Mouse (Mus musculus) liver, embryonic 15.5 days (tissue): ENCODE results near the gene Armc7. TPM values are rescaled to one million over a fixed set of nuclear protein-coding genes. Genes with fewer than 3 reads are reported as not detected.
A peak's percentile ranks its signal among the peaks of the same experiment; 100 is the strongest.
"Not testable (repeated sequence)": the region's sequence is repeated elsewhere in the genome, so short reads cannot be mapped to it uniquely, and the experiment has no call there.

Experiments
- ATAC-seq: fragments of 200-750 bp; cut with Nextera tagmentation; 2 replicates; pipeline ENCODE4 v1.8.0; 2017; ENCODE audit warnings: moderate number of reproducible peaks, mild to moderate bottlenecking, moderate library complexity; ENCODE audit not compliant: insufficient read depth
- H3K27ac ChIP-seq: fragments of 300-500 bp; sonication (generic); replicated peaks from 2 replicates; pipeline ENCODE4 v1.5.1; 2015; ENCODE audit warnings: mild to moderate bottlenecking, inconsistent platforms
- H3K27me3 ChIP-seq: fragments of 300-500 bp; sonication (generic); 2 replicates; pipeline ENCODE4 v1.6.1; 2015; ENCODE audit warnings: mild to moderate bottlenecking, inconsistent platforms
- H3K36me3 ChIP-seq: fragments of 300-500 bp; sonication (generic); replicated peaks from 2 replicates; pipeline ENCODE4 v1.6.1; 2015; ENCODE audit warnings: moderate library complexity, mild to moderate bottlenecking, inconsistent platforms
- H3K4me1 ChIP-seq: fragments of 300-500 bp; sonication (generic); replicated peaks from 2 replicates; pipeline ENCODE4 v1.6.1; 2015; ENCODE audit warnings: inconsistent platforms
- H3K4me2 ChIP-seq: fragments of 300-500 bp; sonication (generic); 2 replicates; pipeline ENCODE4 v1.6.1; 2015; ENCODE audit warnings: moderate library complexity, mild to moderate bottlenecking, inconsistent platforms
- H3K4me3 ChIP-seq: fragments of 300-500 bp; sonication (generic); replicated peaks from 2 replicates; pipeline ENCODE4 v1.5.1; 2015; ENCODE audit warnings: mild to moderate bottlenecking, inconsistent platforms
- H3K9ac ChIP-seq: fragments of 300-500 bp; sonication (generic); 2 replicates; pipeline ENCODE4 v1.6.1; 2015; ENCODE audit warnings: moderate library complexity, mild to moderate bottlenecking, inconsistent platforms
- H3K9me3 ChIP-seq: fragments of 300-500 bp; sonication (generic); replicated peaks from 2 replicates; pipeline ENCODE4 v1.6.1; 2016; ENCODE audit warnings: inconsistent platforms
- WGBS: fragments of 180-500 bp; shearing (Covaris S2); methylation state at CpG from one replicate; pipeline ENCODE4 v1.1.7; 2015; ENCODE audit warnings: mixed read lengths; ENCODE audit not compliant: insufficient replicate concordance; 5-methylcytosine and 5-hydroxymethylcytosine counted together
- polyA plus RNA-seq: library from polyadenylated mRNA; unstranded; fragments of >200 nt; fragmentation: Nextera tagmentation; extraction: Ambion mirVana; gene quantifications from 2 replicates; pipeline ENCODE4 v1.2.1, GENCODE M21; 2015

The Armc7 gene
- polyA plus RNA-seq, 1 experiment from 2014 or later = 3.3 TPM

DNA sequence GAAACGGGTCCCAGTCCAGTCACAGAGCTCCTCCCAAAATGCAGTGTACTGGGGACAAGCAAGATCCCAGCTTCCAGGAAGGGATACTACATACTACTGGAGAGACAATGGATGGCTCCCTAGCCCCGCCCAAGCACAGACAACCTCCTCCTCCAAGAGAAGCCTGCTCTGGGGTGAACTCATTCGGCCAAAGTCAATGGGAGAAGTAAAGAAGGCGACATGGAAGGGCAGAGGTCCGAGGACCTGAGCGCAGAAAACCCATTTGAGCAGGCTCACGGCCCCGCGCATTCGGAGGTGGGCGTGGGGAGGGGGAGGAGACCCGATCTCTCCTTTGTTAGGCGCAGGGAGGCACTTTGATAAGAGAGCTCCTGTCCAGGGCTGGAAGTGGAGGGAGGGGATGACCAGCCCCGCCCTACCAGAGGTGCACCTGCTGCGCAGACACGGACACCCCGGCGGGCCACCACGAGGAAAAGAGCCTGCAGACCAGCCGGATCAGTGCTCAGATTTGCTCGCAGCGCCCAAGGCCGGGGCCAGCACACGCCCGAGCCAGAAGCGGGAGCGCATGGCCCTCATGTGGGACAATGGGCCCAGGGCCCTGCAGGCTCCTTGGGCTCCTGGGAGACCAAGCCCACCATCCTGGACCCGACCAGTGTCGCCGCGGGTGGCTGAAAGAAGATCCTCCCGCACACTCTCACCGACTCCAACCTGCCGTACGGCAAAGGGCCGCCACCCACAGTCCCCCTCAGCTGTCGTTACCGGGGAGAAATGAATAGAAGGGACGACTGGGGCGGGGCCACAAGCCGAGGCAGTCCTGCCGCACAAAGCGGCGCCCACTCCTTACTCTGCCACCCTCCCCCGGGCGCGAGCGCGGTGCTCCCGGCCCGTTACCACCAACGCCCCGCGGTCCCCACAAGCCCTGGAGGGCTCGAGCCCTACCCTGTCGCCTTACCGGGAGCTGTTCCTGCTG is 38.1 kb downstream of the Armc7 start:
- peak overlapping the region; percentile 91 for H3K4me3 ChIP-seq
- H3K27me3 ChIP-seq = no peaks in the 10 kb centered on the region
- H3K4me1 ChIP-seq = peaks cover 52% of the 10 kb centered on the region
- H3K9ac ChIP-seq = peak overlapping the region; percentile 95
- H3K36me3 ChIP-seq = no peaks in the 10 kb centered on the region
- ATAC-seq = peak; percentile 65
- 0% methylated on average over 57 of the region's 57 CpGs for WGBS
- peak overlapping the region; percentile 89 for H3K27ac ChIP-seq
- peak overlapping the region; percentile 78 for H3K4me2 ChIP-seq
- H3K9me3 ChIP-seq = no peaks in the 10 kb centered on the region

DNA sequence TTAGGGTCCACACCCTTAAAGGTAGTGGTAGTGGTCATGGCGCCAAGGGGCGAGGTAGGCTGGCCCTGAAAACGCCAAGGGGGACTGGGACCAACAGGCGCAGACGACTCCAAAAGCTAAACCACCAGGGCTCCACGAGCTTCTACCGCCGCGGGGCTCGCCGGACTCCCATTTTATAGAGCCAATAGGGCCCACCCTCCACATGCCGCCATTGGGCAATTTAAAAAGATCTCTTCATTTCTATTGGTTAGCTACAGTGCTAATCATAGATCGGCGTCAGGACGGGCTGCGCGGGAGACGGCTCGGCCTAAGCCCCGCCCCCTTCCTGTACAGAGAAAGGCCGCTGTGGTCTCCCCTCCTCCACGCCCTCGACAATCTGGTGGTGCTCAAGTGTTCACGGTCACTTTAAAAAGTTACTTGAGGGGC is 38.8 kb downstream of the Armc7 start, which contains the start of gene Jpt1:
Gene Jpt1 (minus strand): TSS at position 150 of the 426 bp plus-strand sequence.
- under 1% methylated on average over 24 of the region's 24 CpGs for WGBS
- Histone ChIP-seq H3K4me1 (peaks cover 51% of the 10 kb centered on the region), H3K4me3 (peak within 1 kb of the TSS; percentile 91), H3K4me2 (peak within 1 kb of the TSS; percentile 78), H3K9ac (peak within 1 kb of the TSS; percentile 95), H3K9me3 (no peaks in the 10 kb centered on the region), H3K36me3 (no peaks in the 10 kb centered on the region), H3K27me3 (no peaks in the 10 kb centered on the region), H3K27ac (peak within 1 kb of the TSS; percentile 89)
- peak; percentile 82 for ATAC-seq

DNA sequence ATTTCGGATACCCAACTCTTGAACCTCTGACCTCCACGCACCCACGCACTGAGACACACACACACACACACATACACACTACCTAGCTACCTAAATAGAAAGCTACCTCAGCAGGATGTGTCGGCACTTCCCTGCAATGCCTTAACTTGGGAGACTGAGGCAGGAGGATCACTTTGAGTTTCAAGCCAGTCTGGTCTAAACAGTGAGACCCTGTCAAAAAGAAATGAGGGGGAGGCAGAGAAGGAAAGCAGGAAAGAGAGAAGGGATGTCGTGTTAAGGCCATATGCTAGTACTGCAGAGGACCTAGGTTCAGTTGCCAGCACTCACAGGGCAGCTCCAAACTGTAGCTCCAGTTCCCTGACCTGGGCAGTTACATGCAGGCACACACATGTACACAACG is 39.6 kb downstream of the Armc7 start:
- no peaks in the 10 kb centered on the region for H3K36me3 ChIP-seq
- no peak overlapping the region for H3K27ac ChIP-seq
- peaks cover 43% of the 10 kb centered on the region for H3K4me1 ChIP-seq
- ATAC-seq = no peak
- H3K9me3 ChIP-seq = no peaks in the 10 kb centered on the region
- 64% methylated on average over 6 of the region's 6 CpGs for WGBS
- H3K4me3 ChIP-seq = no peak overlapping the region
- H3K27me3 ChIP-seq = no peaks in the 10 kb centered on the region
- 0 out of 2 replicates have a peak overlapping the region, but pooled peaks have one; percentile 8 for H3K4me2 ChIP-seq
- no peak overlapping the region for H3K9ac ChIP-seq

GRCm38 (mm10) chr11:115516942-115517341 is 41.5 kb downstream of the Armc7 start:
- Histone ChIP-seq H3K9ac (no peak overlapping the region), H3K27ac (no peak overlapping the region), H3K4me3 (no peak overlapping the region), H3K27me3 (no peaks in the 10 kb centered on the region), H3K4me2 (no peak overlapping the region), H3K36me3 (peaks cover 2% of the 10 kb centered on the region; the same call in 1 of the 2 replicates), H3K9me3 (no peaks in the 10 kb centered on the region), H3K4me1 (peaks cover 24% of the 10 kb centered on the region)
- WGBS = 69% methylated on average over 5 of the region's 5 CpGs
- ATAC-seq = no peak

DNA sequence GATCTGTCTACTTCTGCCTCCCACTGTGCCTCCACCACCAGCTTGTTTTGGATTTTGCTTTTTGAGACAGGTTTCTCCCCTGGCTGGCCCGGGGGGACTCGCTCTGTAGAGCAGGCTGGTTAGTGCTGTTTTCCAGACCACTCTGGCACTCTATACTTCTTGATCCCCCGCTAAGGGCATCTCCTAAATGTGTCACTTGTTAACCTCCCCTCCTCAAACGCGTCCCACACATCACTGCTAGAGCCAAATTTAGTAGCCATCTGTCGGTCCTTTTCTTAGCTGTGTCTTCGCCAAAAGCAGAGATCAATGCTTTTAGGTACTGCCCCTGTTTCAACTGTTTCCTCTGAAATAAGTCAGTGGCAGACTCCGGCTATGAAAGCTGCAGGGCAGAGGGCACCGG is 43.2 kb downstream of the Armc7 start:
- ATAC-seq = no peak
- WGBS = 62% methylated on average over 9 of the region's 9 CpGs
- Histone ChIP-seq H3K27me3 (no peaks in the 10 kb centered on the region), H3K9me3 (no peaks in the 10 kb centered on the region), H3K27ac (no peak overlapping the region), H3K4me3 (no peak overlapping the region), H3K4me1 (peaks cover 12% of the 10 kb centered on the region; the same call in 1 of the 2 replicates), H3K36me3 (peaks cover 13% of the 10 kb centered on the region), H3K9ac (no peak overlapping the region), H3K4me2 (no peak overlapping the region)

- H3K9ac ChIP-seq = no peak overlapping the region
- ATAC-seq = no peak
- H3K27me3 ChIP-seq = no peaks in the 10 kb centered on the region
- no peak overlapping the region for H3K27ac ChIP-seq
- no peak overlapping the region for H3K4me3 ChIP-seq
- H3K4me1 ChIP-seq = peaks cover 10% of the 10 kb centered on the region; the same call in 1 of the 2 replicates
- H3K36me3 ChIP-seq = peaks cover 21% of the 10 kb centered on the region
- H3K4me2 ChIP-seq = no peak overlapping the region
- H3K9me3 ChIP-seq = no peaks in the 10 kb centered on the region
- 59% methylated on average over 3 of the region's 3 CpGs for WGBS
These were observed 44.1 kb downstream of the Armc7 start for GRCm38 (mm10) chr11:115519581-115519980.

DNA sequence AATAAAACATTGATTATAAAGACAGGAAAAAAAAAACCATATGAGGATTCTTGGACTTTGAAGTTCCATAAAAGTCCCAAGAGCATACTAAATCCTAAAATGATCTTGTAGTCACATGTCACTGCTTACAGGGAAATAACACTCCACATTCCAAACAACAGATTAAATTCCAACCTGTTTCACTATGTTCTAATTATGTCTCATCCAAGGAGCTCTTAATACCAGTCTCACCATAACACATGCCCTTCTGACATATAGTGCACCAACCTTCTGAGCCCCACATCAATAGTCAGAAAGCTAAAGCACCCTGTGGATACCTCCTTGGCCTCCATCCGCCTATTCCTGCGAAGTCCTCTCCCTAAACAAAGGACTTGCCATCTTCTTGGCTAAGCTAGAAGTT is 44.8 kb downstream of the Armc7 start:
- Histone ChIP-seq H3K27me3 (no peaks in the 10 kb centered on the region), H3K9me3 (no peaks in the 10 kb centered on the region), H3K9ac (no peak overlapping the region), H3K36me3 (peaks cover 28% of the 10 kb centered on the region), H3K27ac (no peak overlapping the region), H3K4me2 (no peak overlapping the region), H3K4me3 (no peak overlapping the region), H3K4me1 (peaks cover 6% of the 10 kb centered on the region; the same call in 1 of the 2 replicates)
- no peak for ATAC-seq
- 89% methylated on average over 2 of the region's 2 CpGs for WGBS

DNA sequence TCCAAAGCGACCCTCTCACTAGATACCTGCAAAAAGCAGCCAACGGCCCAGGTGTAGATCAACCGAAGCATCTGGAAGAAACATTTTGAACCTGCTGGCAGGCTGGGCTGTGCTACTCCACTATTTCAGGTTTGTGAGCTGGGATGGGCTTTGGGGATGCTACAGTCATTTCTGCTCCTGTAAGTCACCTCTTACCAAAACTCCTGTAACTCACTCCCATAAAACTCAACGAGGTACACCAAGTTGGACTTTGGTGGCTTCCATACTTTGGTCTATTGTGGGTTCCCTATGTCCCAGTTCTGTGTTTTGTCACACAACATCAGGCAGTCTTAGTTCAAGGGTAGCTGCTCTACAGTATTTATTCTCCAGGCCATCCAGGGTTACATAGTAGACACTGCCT is 45.6 kb downstream of the Armc7 start:
- H3K36me3 ChIP-seq = peaks cover 36% of the 10 kb centered on the region
- no peaks in the 10 kb centered on the region for H3K9me3 ChIP-seq
- H3K27ac ChIP-seq = no peak overlapping the region
- ATAC-seq = no peak
- no peak overlapping the region for H3K4me3 ChIP-seq
- H3K4me1 ChIP-seq = 0 out of 2 replicates have a peak, but pooled peaks cover 8% of the 10 kb centered on the region
- WGBS = 66% methylated on average over 4 of the region's 4 CpGs
- no peak overlapping the region for H3K9ac ChIP-seq
- no peak overlapping the region for H3K4me2 ChIP-seq
- no peaks in the 10 kb centered on the region for H3K27me3 ChIP-seq

DNA sequence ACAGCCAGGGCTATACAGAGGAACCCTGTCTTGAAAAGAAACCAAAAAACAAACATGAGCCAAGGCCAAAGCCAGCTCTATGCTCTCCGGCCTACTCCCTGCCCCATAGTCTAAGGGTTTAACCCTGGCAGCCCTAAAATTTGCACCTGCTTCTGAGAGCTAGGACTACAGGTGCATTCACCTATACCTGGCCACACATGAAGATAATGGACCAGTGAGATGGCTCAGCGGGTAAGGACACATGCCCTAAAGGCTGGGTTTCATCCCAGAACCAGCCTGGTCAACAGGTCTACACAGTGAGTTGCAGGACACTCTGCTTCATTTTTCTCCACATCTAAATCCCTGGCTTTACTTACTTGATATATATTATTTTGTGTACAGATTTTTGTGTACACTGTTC is 46.8 kb downstream of the Armc7 start:
- Histone ChIP-seq H3K9ac (no peak overlapping the region), H3K4me2 (no peak overlapping the region), H3K4me3 (no peak overlapping the region), H3K4me1 (0 out of 2 replicates have a peak, but pooled peaks cover 8% of the 10 kb centered on the region), H3K27me3 (no peaks in the 10 kb centered on the region), H3K36me3 (peaks cover 47% of the 10 kb centered on the region), H3K27ac (no peak overlapping the region), H3K9me3 (no peaks in the 10 kb centered on the region)
- 86% methylated on average over 2 of the region's 2 CpGs for WGBS
- no peak for ATAC-seq

DNA sequence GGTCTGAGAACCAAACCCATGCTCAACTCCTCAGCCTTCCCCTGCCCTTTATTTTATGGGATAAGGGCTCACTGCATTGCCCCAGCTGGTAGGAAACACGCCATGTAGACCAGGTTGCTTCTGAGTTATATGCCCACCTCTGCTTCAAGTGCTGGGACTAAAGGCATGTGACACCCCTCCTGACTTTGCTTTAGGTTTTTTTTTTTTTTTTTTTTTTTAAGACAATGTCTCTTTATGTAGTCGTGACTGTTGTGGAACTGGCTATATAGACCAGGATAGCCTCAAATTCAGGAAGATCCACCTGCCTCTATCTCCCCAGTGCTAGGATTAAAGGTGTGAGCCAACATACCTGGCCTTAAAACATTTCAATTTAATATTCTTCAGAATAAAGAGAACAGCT is 47.2 kb downstream of the Armc7 start:
- no peak for ATAC-seq
- H3K4me1 ChIP-seq = 0 out of 2 replicates have a peak, but pooled peaks cover 8% of the 10 kb centered on the region
- no peak overlapping the region for H3K4me2 ChIP-seq
- no peak overlapping the region for H3K4me3 ChIP-seq
- H3K27me3 ChIP-seq = no peaks in the 10 kb centered on the region
- H3K36me3 ChIP-seq = peaks cover 52% of the 10 kb centered on the region
- WGBS = 73% methylated on average over 2 of the region's 2 CpGs
- H3K9me3 ChIP-seq = no peaks in the 10 kb centered on the region
- no peak overlapping the region for H3K9ac ChIP-seq
- no peak overlapping the region for H3K27ac ChIP-seq

DNA sequence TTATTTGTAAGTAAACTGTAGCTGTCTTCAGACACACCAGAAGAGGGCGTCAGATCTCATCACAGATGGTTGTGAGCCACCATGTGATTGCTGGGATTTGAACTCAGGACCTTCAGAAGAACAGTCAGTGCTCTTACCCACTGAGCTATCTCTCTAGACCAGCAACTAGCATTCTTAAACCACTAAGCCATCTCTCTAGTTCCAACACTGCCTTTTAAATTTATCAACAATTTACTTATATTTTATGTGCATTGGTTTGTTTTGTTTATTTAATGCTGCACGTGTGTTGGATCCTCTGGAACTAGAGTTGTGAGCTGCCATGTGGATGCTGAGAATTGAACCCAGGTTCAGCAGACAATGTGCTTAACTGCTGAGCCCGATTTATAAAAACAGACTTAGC is 51.0 kb downstream of the Armc7 start:
- H3K9ac ChIP-seq, H3K27me3 ChIP-seq, H3K4me3 ChIP-seq, H3K4me1 ChIP-seq, ATAC-seq, H3K27ac ChIP-seq, H3K9me3 ChIP-seq, H3K4me2 ChIP-seq: not testable (repeated sequence)
- H3K36me3 ChIP-seq = peaks cover 85% of the 10 kb centered on the region
- 69% methylated on average over 3 of the region's 3 CpGs for WGBS
